Mouse (Mus musculus): ENCODE measurements at regions not wholly inside any gene's neighbourhood (a gene's known extent, or its start where the extent isn't known, plus 50 kb on each side); places are given as distances from the start of the nearest gene placed in this dataset.

DNA sequence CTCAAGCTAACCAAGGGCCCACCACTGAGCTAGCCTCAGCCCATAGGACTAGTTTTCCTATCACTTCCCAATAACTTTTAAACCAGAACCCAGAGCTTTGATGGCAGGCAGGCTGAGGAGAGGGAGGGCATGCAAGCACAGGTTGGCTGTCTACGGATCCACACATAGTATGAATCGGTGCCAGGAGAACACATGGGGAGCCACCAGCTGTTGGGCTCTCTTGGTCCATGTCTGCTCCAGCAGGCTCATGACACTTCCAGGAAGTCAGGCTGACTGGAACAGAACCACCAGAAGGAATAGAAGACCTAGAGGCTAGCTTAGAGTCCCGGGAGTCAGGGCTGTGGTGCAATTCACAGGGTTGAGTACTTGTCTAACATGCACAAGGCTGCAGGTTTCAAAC is 86.0 kb upstream of the 1700016C15Rik start:
- dilution Hi-C loops (cut with MboI; ENCODE audit: extremely low pct_ligation_motif_present, extremely low pct_unique_long_range_greater_than_20kb, low sequenced_read_pairs), result no loop called here
- H3K9me3 ChIP-seq (replicated peaks; ENCODE audit: low read length), result no peaks in the 10 kb centered on the region
- no peak for DNase-seq (ENCODE audit: extremely low read depth)
- no peak for TF ChIP-seq HCFC1 (IDR thresholded peaks at IDR 0.05; ENCODE audit: low read depth, low read length)
- TF ChIP-seq ETS1 (conservative IDR thresholded peaks at IDR 0.05; ENCODE audit: low read depth, low read length), result no peak
- TF ChIP-seq CHD2 (IDR thresholded peaks at IDR 0.05; ENCODE audit: low read length), result no peak
- no peak for TF ChIP-seq POLR2A (IDR thresholded peaks at IDR 0.05; ENCODE audit: low read depth, low read length)
- no peak for TF ChIP-seq USF2 (conservative IDR thresholded peaks at IDR 0.05; ENCODE audit: low read depth, low read length)
- TF ChIP-seq MAZ (IDR thresholded peaks at IDR 0.05; ENCODE audit: low read depth, low read length), result no peak
- TF ChIP-seq BHLHE40 (IDR thresholded peaks at IDR 0.05; ENCODE audit: low read depth, low read length), result no peak
- TF ChIP-seq JUND (conservative IDR thresholded peaks at IDR 0.05; ENCODE audit: low read depth, low read length), result no peak
- TF ChIP-seq ZMIZ1 (IDR thresholded peaks at IDR 0.05; ENCODE audit: low read depth, low read length), result no peak
- TF ChIP-seq MEF2A (IDR thresholded peaks at IDR 0.05; ENCODE audit: borderline replicate concordance, low read depth, low read length), result no peak
- no peak for TF ChIP-seq ZC3H11A (IDR thresholded peaks at IDR 0.05; ENCODE audit: low read depth, low read length)
- TF ChIP-seq ELF1 (IDR thresholded peaks at IDR 0.05; ENCODE audit: low read depth, low read length), result no peak
- TF ChIP-seq ZKSCAN1 (IDR thresholded peaks at IDR 0.05; ENCODE audit: borderline replicate concordance, low read depth, low read length), result no peak
- no peak for TF ChIP-seq RAD21 (IDR thresholded peaks at IDR 0.05; ENCODE audit: low read depth, low read length)
- H3K27me3 ChIP-seq (replicated peaks), result no peaks in the 10 kb centered on the region
- no peak overlapping the region for H3K4me2 ChIP-seq (ENCODE audit: insufficient read depth, low read depth, poor library complexity, severe bottlenecking)
- H3K27ac ChIP-seq (ENCODE audit: insufficient read depth, low read depth), result no peak overlapping the region
- H3K79me2 ChIP-seq (replicated peaks; ENCODE audit: control insufficient read depth, extremely low read depth, insufficient read depth, poor library complexity, severe bottlenecking), result no peaks in the 10 kb centered on the region
- H3K4me1 ChIP-seq (ENCODE audit: control insufficient read depth in 1 of 2, insufficient read depth in 2 of 2), result peaks cover 4 to 49% of the 10 kb centered on the region in 2 experiments
- no peak overlapping the region for H3K4me3 ChIP-seq (replicated peaks in 1 of 3; ENCODE audit: low read depth in 2 of 3, low read length in 2 of 3, poor library complexity in 1 of 3)
- H3K36me3 ChIP-seq (replicated peaks in 1 of 2; ENCODE audit: control insufficient read depth in 1 of 2, insufficient read depth in 1 of 2, low read length in 1 of 2), result no peaks in the 10 kb centered on the region
- in situ Hi-C loops (cut with MboI; ENCODE audit: low pct_ligation_motif_present, low pct_unique_long_range_greater_than_20kb, low sequenced_read_pairs), result no loop called here
- no peak overlapping the region for H3K9ac ChIP-seq (ENCODE audit: insufficient read depth, low read depth)

DNA sequence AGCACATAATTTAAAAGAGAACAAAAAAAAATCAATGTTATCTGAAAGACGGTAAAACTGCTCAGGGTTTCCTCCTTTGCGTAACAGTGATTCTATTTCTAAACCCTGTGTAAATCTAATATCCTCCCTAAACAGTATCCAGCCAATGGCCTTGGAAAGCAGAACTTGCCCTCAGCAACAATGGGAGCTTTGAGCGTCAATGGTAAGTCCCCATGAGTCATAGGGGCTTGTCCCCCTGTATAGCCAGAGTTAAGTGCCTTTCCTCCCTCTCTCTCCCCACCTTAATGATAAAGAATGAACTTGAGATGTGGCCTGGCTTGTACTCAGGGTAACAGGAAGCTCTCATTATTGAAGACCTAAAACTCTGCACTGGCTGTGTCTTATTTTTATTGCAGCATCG is 85.4 kb upstream of the 1700016C15Rik start:
- Histone ChIP-seq H3K9me3 (replicated peaks; ENCODE audit: low read length) (no peaks in the 10 kb centered on the region), H3K4me1 (ENCODE audit: control insufficient read depth in 1 of 2, insufficient read depth in 2 of 2) (peaks cover 4 to 49% of the 10 kb centered on the region in 2 experiments), H3K27me3 (replicated peaks) (no peaks in the 10 kb centered on the region), H3K4me2 (ENCODE audit: insufficient read depth, low read depth, poor library complexity, severe bottlenecking) (no peak overlapping the region), H3K9ac (ENCODE audit: insufficient read depth, low read depth) (no peak overlapping the region), H3K27ac (ENCODE audit: insufficient read depth, low read depth) (no peak overlapping the region), H3K4me3 (replicated peaks in 1 of 3; ENCODE audit: low read depth in 2 of 3, low read length in 2 of 3, poor library complexity in 1 of 3) (no peak overlapping the region), H3K79me2 (replicated peaks; ENCODE audit: control insufficient read depth, extremely low read depth, insufficient read depth, poor library complexity, severe bottlenecking) (no peaks in the 10 kb centered on the region), H3K36me3 (replicated peaks in 1 of 2; ENCODE audit: control insufficient read depth in 1 of 2, insufficient read depth in 1 of 2, low read length in 1 of 2) (no peaks in the 10 kb centered on the region)
- in situ Hi-C loops (cut with MboI; ENCODE audit: low pct_ligation_motif_present, low pct_unique_long_range_greater_than_20kb, low sequenced_read_pairs), result no loop called here
- dilution Hi-C loops (cut with MboI; ENCODE audit: extremely low pct_ligation_motif_present, extremely low pct_unique_long_range_greater_than_20kb, low sequenced_read_pairs), result no loop called here
- TF ChIP-seq ELF1 (IDR thresholded peaks at IDR 0.05; ENCODE audit: low read depth, low read length) (no peak), HCFC1 (IDR thresholded peaks at IDR 0.05; ENCODE audit: low read depth, low read length) (no peak), EP300 (IDR thresholded peaks at IDR 0.05; ENCODE audit: low read length) (peak; percentile 32; the same call in 1 of the 2 replicates), JUN (IDR thresholded peaks at IDR 0.05; ENCODE audit: insufficient read depth, low read depth, low read length) (no peak), MEF2A (IDR thresholded peaks at IDR 0.05; ENCODE audit: borderline replicate concordance, low read depth, low read length) (peak; percentile 69; the same call in 1 of the 2 replicates), ETS1 (conservative IDR thresholded peaks at IDR 0.05; ENCODE audit: low read depth, low read length) (peak; percentile 50), SMC3 (IDR thresholded peaks at IDR 0.05; ENCODE audit: low read depth, low read length) (no peak), USF2 (conservative IDR thresholded peaks at IDR 0.05; ENCODE audit: low read depth, low read length) (no peak), RAD21 (IDR thresholded peaks at IDR 0.05; ENCODE audit: low read depth, low read length) (no peak), TCF12 (IDR thresholded peaks at IDR 0.05; ENCODE audit: low read depth, low read length) (no peak; the same call in 1 of the 2 replicates), TBP (conservative IDR thresholded peaks at IDR 0.05; ENCODE audit: low read depth, low read length) (no peak), CHD2 (IDR thresholded peaks at IDR 0.05; ENCODE audit: low read length) (no peak), ZMIZ1 (IDR thresholded peaks at IDR 0.05; ENCODE audit: low read depth, low read length) (no peak), CTCF (conservative IDR thresholded peaks at IDR 0.05 in 1 of 2, IDR thresholded peaks at IDR 0.05 in 1 of 2; ENCODE audit: low read depth in 2 of 2, low read length in 2 of 2) (no peak), SIN3A (IDR thresholded peaks at IDR 0.05; ENCODE audit: low read length) (no peak), MXI1 (IDR thresholded peaks at IDR 0.05; ENCODE audit: low read depth, low read length) (no peak), ZKSCAN1 (IDR thresholded peaks at IDR 0.05; ENCODE audit: borderline replicate concordance, low read depth, low read length) (no peak), JUND (conservative IDR thresholded peaks at IDR 0.05; ENCODE audit: low read depth, low read length) (no peak), BHLHE40 (IDR thresholded peaks at IDR 0.05; ENCODE audit: low read depth, low read length) (no peak), NELFE (IDR thresholded peaks at IDR 0.05; ENCODE audit: low read depth, low read length) (no peak)
- peak; percentile 61 for DNase-seq (ENCODE audit: extremely low read depth)

All from CH12.LX (cell line).